Mouse (Mus musculus) skeletal muscle tissue, postnatal 0 days (tissue): Measurements from ENCODE around the gene Slc10a3. TPM values are rescaled to one million over a fixed set of nuclear protein-coding genes. Genes with fewer than 3 reads are reported as not detected.

Experiments used
- polyA plus RNA-seq: library from polyadenylated mRNA; unstranded; fragments of >200 nt; fragmentation: Nextera tagmentation; extraction: Ambion mirVana; gene quantifications from 2 replicates; pipeline ENCODE4 v1.2.1, GENCODE M21; 2015

Slc10a3 gene
- 8.3 and 8.4 TPM in 2 replicates for polyA plus RNA-seq

GRCm38 (mm10) chrX:74372888-74373549, at the start of gene Slc10a3, which contains the start of gene Ubl4a:
Gene Slc10a3, minus strand, starts transcription at chrX:74373349.
Gene Ubl4a, minus strand, starts transcription at chrX:74373218.

GRCm38 (mm10) chrX:74392535-74393443, 19.6 kb upstream of the Slc10a3 start, which contains the start of the genes Fam3a and Ikbkg:
Gene Fam3a, minus strand, starts transcription at chrX:74393272.
Gene Ikbkg, plus strand, starts transcription at chrX:74393290.

GRCm38 (mm10) chrX:74353467-74353770, 19.7 kb downstream of the Slc10a3 start, which contains the start of gene Lage3:
Gene Lage3, minus strand, starts transcription at chrX:74353618.

GRCm38 (mm10) chrX:74328725-74329161, 44.4 kb downstream of the Slc10a3 start, which contains the start of gene Plxna3:
Gene Plxna3, plus strand, starts transcription at chrX:74329066.

Other genes with a start within 250 kb of the Slc10a3 start
- gene Opn1mw, start 245.9 kb downstream of the Slc10a3 start, polyA plus RNA-seq = 0.79 TPM in 1 of 2 replicates, not detected in the other
- gene Mecp2, start 238.0 kb downstream of the Slc10a3 start, polyA plus RNA-seq = 14.6 and 14.9 TPM in 2 replicates
- gene Tex28, start 205.5 kb downstream of the Slc10a3 start, polyA plus RNA-seq = not detected in 2 replicates
- gene Tktl1, start 196.1 kb downstream of the Slc10a3 start, polyA plus RNA-seq = not detected in 2 replicates
- 55.4 and 60.8 TPM in 2 replicates for gene Flna, start 123.5 kb downstream of the Slc10a3 start, polyA plus RNA-seq
- 8.9 and 9.7 TPM in 2 replicates for gene Emd, start 118.7 kb downstream of the Slc10a3 start, polyA plus RNA-seq
- 431 and 454 TPM in 2 replicates for gene Rpl10, start 102.5 kb downstream of the Slc10a3 start, polyA plus RNA-seq
- 67.0 and 73.2 TPM in 2 replicates for gene Taz, start 91.4 kb downstream of the Slc10a3 start, polyA plus RNA-seq
- 46.5 and 53.2 TPM in 2 replicates for gene Dnase1l1, start 91.0 kb downstream of the Slc10a3 start, polyA plus RNA-seq
- 71.0 and 77.7 TPM in 2 replicates for gene Atp6ap1, start 76.3 kb downstream of the Slc10a3 start, polyA plus RNA-seq
- gene Gdi1, start 68.4 kb downstream of the Slc10a3 start, polyA plus RNA-seq = 65.1 and 70.0 TPM in 2 replicates
- 36.6 and 42.8 TPM in 2 replicates for gene Fam50a, start 60.3 kb downstream of the Slc10a3 start, polyA plus RNA-seq
- gene Plxna3, start 44.3 kb downstream of the Slc10a3 start, polyA plus RNA-seq = 1.9 and 2.5 TPM in 2 replicates
- 63.8 and 71.3 TPM in 2 replicates for gene Lage3, start 19.7 kb downstream of the Slc10a3 start, polyA plus RNA-seq
- gene Ubl4a, start 131 bp downstream of the Slc10a3 start, polyA plus RNA-seq = 53.7 and 55.0 TPM in 2 replicates
- 23.3 and 28.6 TPM in 2 replicates for gene Fam3a, start 19.9 kb upstream of the Slc10a3 start, polyA plus RNA-seq
- 14.9 and 15.4 TPM in 2 replicates for gene Ikbkg, start 19.9 kb upstream of the Slc10a3 start, polyA plus RNA-seq
- 8.1 and 17.5 TPM in 2 replicates for gene G6pdx, start 55.8 kb upstream of the Slc10a3 start, polyA plus RNA-seq
- 0.33 TPM in 1 of 2 replicates, not detected in the other for gene Gm6880, start 108.0 kb upstream of the Slc10a3 start, polyA plus RNA-seq
- not detected in 2 replicates for gene Olfr1326-ps1, start 201.5 kb upstream of the Slc10a3 start, polyA plus RNA-seq
- not detected in 2 replicates for gene Olfr1325, start 219.3 kb upstream of the Slc10a3 start, polyA plus RNA-seq